Mouse (Mus musculus) forebrain, embryonic 16.5 days (tissue): ENCODE data around the gene Wnt11. TPM values are rescaled to one million over a fixed set of nuclear protein-coding genes. Genes with fewer than 3 reads are reported as not detected.

Experiments
- ATAC-seq: fragments of 200-750 bp; cut with Nextera tagmentation; 2 replicates; pipeline ENCODE4 v1.8.0; 2017; ENCODE audit warnings: mild to moderate bottlenecking, moderate library complexity
- H3K27ac ChIP-seq: fragments of 300-500 bp; sonication (generic); 2 replicates; pipeline ENCODE4 v1.5.1; 2014; ENCODE audit warnings: low read length, control low read depth
- H3K27me3 ChIP-seq: fragments of 300-500 bp; sonication (generic); replicated peaks from 2 replicates; pipeline ENCODE4 v1.6.1; 2014; ENCODE audit warnings: low read length; ENCODE audit not compliant: control insufficient read depth, insufficient read depth
- H3K36me3 ChIP-seq: fragments of 300-500 bp; sonication (generic); 2 replicates; pipeline ENCODE4 v1.6.1; 2014; ENCODE audit not compliant: control insufficient read depth, insufficient read depth
- H3K4me1 ChIP-seq: fragments of 300-500 bp; sonication (generic); replicated peaks from 2 replicates; pipeline ENCODE4 v1.6.1; 2014; ENCODE audit warnings: low read length; ENCODE audit not compliant: control insufficient read depth, insufficient read depth
- H3K4me2 ChIP-seq: fragments of 300-500 bp; sonication (generic); 2 replicates; pipeline ENCODE4 v1.6.1; 2014; ENCODE audit warnings: mild to moderate bottlenecking, low read length, control low read depth
- H3K4me3 ChIP-seq: fragments of 300-500 bp; sonication (generic); replicated peaks from 2 replicates; pipeline ENCODE4 v1.5.1; 2014; ENCODE audit warnings: mild to moderate bottlenecking, low read length, control low read depth
- H3K9ac ChIP-seq: fragments of 300-500 bp; sonication (generic); replicated peaks from 2 replicates; pipeline ENCODE4 v1.6.1; 2014; ENCODE audit warnings: low read depth, low read length, control low read depth
- H3K9me3 ChIP-seq: fragments of 300-500 bp; sonication (generic); 2 replicates; pipeline ENCODE4 v1.6.1; 2016; ENCODE audit warnings: low read length; ENCODE audit not compliant: control insufficient read depth
- WGBS: fragments of 180-500 bp; shearing (Covaris S2); extraction: QIAGEN DNeasy Blood & Tissue Kit; methylation state at CpG from one replicate; pipeline ENCODE4 v1.1.7; 2014; 5-methylcytosine and 5-hydroxymethylcytosine counted together
- polyA plus RNA-seq: library from polyadenylated mRNA; unstranded; fragments of >200 nt; fragmentation: Nextera tagmentation; extraction: Ambion mirVana; gene quantifications from 2 replicates; pipeline ENCODE4 v1.2.1, GENCODE M21; 2015

Wnt11 gene
- polyA plus RNA-seq, 1 experiment from 2014 or later, result 0.37 TPM

GRCm38 (mm10) chr7:98869070-98869469 lies 34.2 kb downstream of the Wnt11 start:
- no peak for ATAC-seq
- 68% methylated on average over 3 of the region's 3 CpGs for WGBS
- H3K36me3 ChIP-seq, result no peaks in the 10 kb centered on the region
- H3K9ac ChIP-seq, result no peak overlapping the region
- H3K27me3 ChIP-seq, result no peaks in the 10 kb centered on the region
- H3K9me3 ChIP-seq, result no peaks in the 10 kb centered on the region
- no peak overlapping the region for H3K4me3 ChIP-seq
- no peak overlapping the region for H3K4me2 ChIP-seq
- peaks cover 15% of the 10 kb centered on the region for H3K4me1 ChIP-seq
- H3K27ac ChIP-seq, result no peak overlapping the region

GRCm38 (mm10) chr7:98870791-98871190 lies 35.9 kb downstream of the Wnt11 start:
- WGBS, result 30% methylated on average over 12 of the region's 12 CpGs
- H3K27me3 ChIP-seq, result no peaks in the 10 kb centered on the region
- no peak overlapping the region for H3K4me3 ChIP-seq
- peaks cover 24% of the 10 kb centered on the region for H3K4me1 ChIP-seq
- H3K4me2 ChIP-seq, result no peak overlapping the region
- no peaks in the 10 kb centered on the region for H3K36me3 ChIP-seq
- H3K27ac ChIP-seq, result no peak overlapping the region
- no peak overlapping the region for H3K9ac ChIP-seq
- ATAC-seq, result no peak
- H3K9me3 ChIP-seq, result no peaks in the 10 kb centered on the region

- Histone ChIP-seq H3K9ac (no peak overlapping the region), H3K4me3 (no peak overlapping the region), H3K9me3 (no peaks in the 10 kb centered on the region), H3K4me1 (peaks cover 27% of the 10 kb centered on the region), H3K36me3 (no peaks in the 10 kb centered on the region), H3K27ac (no peak overlapping the region), H3K27me3 (no peaks in the 10 kb centered on the region), H3K4me2 (no peak overlapping the region)
- ATAC-seq, result no peak
- WGBS, result 72% methylated on average over 12 of the region's 12 CpGs
Observed at GRCm38 (mm10) chr7:98871882-98872281, 37.0 kb downstream of the Wnt11 start.

- Histone ChIP-seq H3K4me1 (peaks cover 21% of the 10 kb centered on the region), H3K4me2 (no peak overlapping the region), H3K36me3 (no peaks in the 10 kb centered on the region), H3K27me3 (no peaks in the 10 kb centered on the region), H3K4me3 (no peak overlapping the region), H3K9me3 (no peaks in the 10 kb centered on the region), H3K27ac (no peak overlapping the region), H3K9ac (no peak overlapping the region)
- 79% methylated on average over 12 of the region's 12 CpGs for WGBS
- no peak for ATAC-seq
Observed at GRCm38 (mm10) chr7:98873316-98873715, 38.4 kb downstream of the Wnt11 start.

GRCm38 (mm10) chr7:98874411-98874951 lies 39.6 kb downstream of the Wnt11 start:
- Histone ChIP-seq H3K9me3 (no peaks in the 10 kb centered on the region), H3K4me1 (peaks cover 21% of the 10 kb centered on the region), H3K4me3 (no peak overlapping the region), H3K36me3 (no peaks in the 10 kb centered on the region), H3K27ac (no peak overlapping the region), H3K27me3 (no peaks in the 10 kb centered on the region), H3K4me2 (no peak overlapping the region), H3K9ac (no peak overlapping the region)
- no peak for ATAC-seq
- 58% methylated on average over 6 of the region's 6 CpGs for WGBS

- Histone ChIP-seq H3K4me3 (no peak overlapping the region), H3K9ac (no peak overlapping the region), H3K9me3 (no peaks in the 10 kb centered on the region), H3K4me2 (peak overlapping the region; percentile 42), H3K36me3 (no peaks in the 10 kb centered on the region), H3K27ac (no peak overlapping the region), H3K27me3 (no peaks in the 10 kb centered on the region), H3K4me1 (peaks cover 21% of the 10 kb centered on the region)
- WGBS, result 14% methylated on average over 13 of the region's 13 CpGs
- peak; percentile 75 for ATAC-seq
Observed at GRCm38 (mm10) chr7:98875390-98875990, 40.6 kb downstream of the Wnt11 start.

GRCm38 (mm10) chr7:98876119-98876518 lies 41.2 kb downstream of the Wnt11 start:
- Histone ChIP-seq H3K4me2 (no peak overlapping the region), H3K27ac (no peak overlapping the region; the same call in 1 of the 2 replicates), H3K9ac (no peak overlapping the region), H3K27me3 (no peaks in the 10 kb centered on the region), H3K36me3 (no peaks in the 10 kb centered on the region), H3K9me3 (no peaks in the 10 kb centered on the region), H3K4me3 (no peak overlapping the region), H3K4me1 (peaks cover 21% of the 10 kb centered on the region)
- WGBS, result 31% methylated on average over 13 of the region's 13 CpGs
- no peak for ATAC-seq

- H3K9me3 ChIP-seq, result no peaks in the 10 kb centered on the region
- H3K4me2 ChIP-seq, result no peak overlapping the region
- H3K27ac ChIP-seq, result no peak overlapping the region
- H3K4me3 ChIP-seq, result no peak overlapping the region
- H3K9ac ChIP-seq, result no peak overlapping the region
- H3K4me1 ChIP-seq, result peaks cover 21% of the 10 kb centered on the region
- no peaks in the 10 kb centered on the region for H3K36me3 ChIP-seq
- ATAC-seq, result no peak
- WGBS, result 94% methylated on average over 2 of the region's 2 CpGs
- H3K27me3 ChIP-seq, result no peaks in the 10 kb centered on the region
Observed at GRCm38 (mm10) chr7:98879176-98879575, 44.3 kb downstream of the Wnt11 start.

- 70% methylated on average over 4 of the region's 4 CpGs for WGBS
- ATAC-seq, result no peak
- 0 out of 2 replicates have a peak, but pooled peaks cover 2% of the 10 kb centered on the region for H3K4me1 ChIP-seq
Observed at GRCm38 (mm10) chr7:98881887-98882286, 47.0 kb downstream of the Wnt11 start.

More at GRCm38 (mm10) chr7:98881887-98882286, 47.0 kb downstream of the Wnt11 start:
- H3K36me3 ChIP-seq, result no peaks in the 10 kb centered on the region
- H3K4me2 ChIP-seq, result no peak overlapping the region
- no peak overlapping the region for H3K4me3 ChIP-seq
- H3K9me3 ChIP-seq, result no peaks in the 10 kb centered on the region
- no peak overlapping the region for H3K27ac ChIP-seq
- H3K27me3 ChIP-seq, result no peaks in the 10 kb centered on the region
- H3K9ac ChIP-seq, result no peak overlapping the region
